Comparison of ENCODE assay signal across 7 mouse cellular contexts in genomic region chr11:70652029-70652883, GRCm38 (mm10). TPM values are rescaled to one million over a fixed set of nuclear protein-coding genes. Genes with fewer than 3 reads are reported as not detected.
DNase-seq lines count a peak whose midpoint lies in the region; ATAC-seq and TF ChIP-seq lines count a peak whose summit lies in the region.

No protein-coding gene starts in this region.

- H3K36me3 ChIP-seq in liver, embryonic 15.5 days (replicated peaks): peaks cover 44% of the 10 kb centered on the region

- H3K27ac ChIP-seq in bone marrow, adult 2 months (ENCODE audit: control insufficient read depth, insufficient read depth, low read depth, low read length, poor library complexity): peak overlapping the region; percentile 100
- H3K27ac ChIP-seq in liver, embryonic 15.5 days (replicated peaks): peak overlapping the region; percentile 99

- peak overlapping the region; percentile 99 for H3K4me2 ChIP-seq in liver, embryonic 15.5 days

- ATAC-seq in liver, embryonic 15.5 days (ENCODE audit: insufficient read depth): no peak
- ATAC-seq in monocyte, adult 5-6 weeks (replicated peaks; ENCODE audit: insufficient number of reproducible peaks, low FRiP score, low TSS enrichment, poor library complexity, severe bottlenecking): no peak

- WGBS in bone marrow, adult 2 months: 16% methylated on average over 12 of the region's 12 CpGs
- WGBS in liver, embryonic 15.5 days (ENCODE audit: insufficient replicate concordance): 29% methylated on average over 12 of the region's 12 CpGs

- peak overlapping the region; percentile 98 for H3K9ac ChIP-seq in liver, embryonic 15.5 days

- H3K4me3 ChIP-seq in bone marrow, adult 2 months (replicated peaks; ENCODE audit: control insufficient read depth, low read depth, low read length): peak overlapping the region; percentile 98
- peak overlapping the region; percentile 99 for H3K4me3 ChIP-seq in liver, embryonic 15.5 days (replicated peaks)

- no peak for TF ChIP-seq CTCF in bone marrow, adult 2 months (IDR thresholded peaks at IDR 0.05; ENCODE audit: control insufficient read depth, insufficient read depth, low read length)

- peaks cover 10% of the 10 kb centered on the region for H3K4me1 ChIP-seq in bone marrow, adult 2 months (ENCODE audit: control insufficient read depth, insufficient read depth, low read length)
- H3K4me1 ChIP-seq in liver, embryonic 15.5 days (replicated peaks): peaks cover 76% of the 10 kb centered on the region

- peaks cover 16% of the 10 kb centered on the region for H3K27me3 ChIP-seq in liver, embryonic 15.5 days

- no peaks in the 10 kb centered on the region for H3K9me3 ChIP-seq in liver, embryonic 15.5 days (replicated peaks)

- TF ChIP-seq POLR2A in bone marrow, adult 2 months (IDR thresholded peaks at IDR 0.05; ENCODE audit: borderline replicate concordance, control insufficient read depth, low read depth, low read length): no peak

- peak; percentile 8 for DNase-seq in layer of hippocampus, adult 11-12 months (ENCODE audit: low spot score)
- DNase-seq in layer of hippocampus, postnatal 36 days: no peak
- peak; percentile 53 for DNase-seq in forelimb bud, embryonic 11.5 days (ENCODE audit: low read depth, low spot score)
- peak; percentile 76 for DNase-seq in thymus, postnatal 14 days

RNA-seq across cellular contexts. Expression of gene Pfn1, which starts 2.2 kb away (rescaled TPM):
- total RNA-seq in layer of hippocampus, postnatal 36 days (2021): 100 to 1,000 TPM; 346 to 373 TPM
- 840 and 1,173 TPM in 2 replicates for polyA plus RNA-seq in bone marrow, adult 2 months (2011; ENCODE audit: insufficient read depth, insufficient read length, low replicate concordance, missing spikeins)
- 927 and 1,040 TPM in 2 replicates for polyA plus RNA-seq in liver, embryonic 15.5 days (2015; fragmentation: Nextera tagmentation; extraction: Ambion mirVana)
- 527 to 871 TPM (median 568 TPM) in 3 replicates for total RNA-seq in monocyte, adult 5-6 weeks (2017)

RNA-seq across cellular contexts. Expression of gene Eno3, which starts 4.7 kb away (rescaled TPM):
- total RNA-seq in layer of hippocampus, postnatal 36 days (2021): 1 to 10 TPM; 5.2 to 7.4 TPM
- polyA plus RNA-seq in bone marrow, adult 2 months (2011; ENCODE audit: insufficient read depth, insufficient read length, low replicate concordance, missing spikeins): 14.7 and 29.8 TPM in 2 replicates
- polyA plus RNA-seq in liver, embryonic 15.5 days (2015; fragmentation: Nextera tagmentation; extraction: Ambion mirVana): 10.8 and 18.2 TPM in 2 replicates
- 236 to 452 TPM (median 414 TPM) in 3 replicates for total RNA-seq in monocyte, adult 5-6 weeks (2017)

RNA-seq across cellular contexts. Expression of gene Slc25a11, which starts 5.0 kb away (rescaled TPM):
- total RNA-seq in layer of hippocampus, postnatal 36 days (2021): 100 to 1,000 TPM; 115 to 119 TPM
- polyA plus RNA-seq in bone marrow, adult 2 months (2011; ENCODE audit: insufficient read depth, insufficient read length, low replicate concordance, missing spikeins): 28.7 and 49.2 TPM in 2 replicates
- 70.3 and 79.4 TPM in 2 replicates for polyA plus RNA-seq in liver, embryonic 15.5 days (2015; fragmentation: Nextera tagmentation; extraction: Ambion mirVana)
- total RNA-seq in monocyte, adult 5-6 weeks (2017): 41.1 to 62.6 TPM (median 43.5 TPM) in 3 replicates

RNA-seq across cellular contexts. Expression of gene Rnf167, which starts 5.2 kb away (rescaled TPM):
- total RNA-seq in layer of hippocampus, postnatal 36 days (2021): 10 to 100 TPM; 85.6 to 88.0 TPM
- polyA plus RNA-seq in bone marrow, adult 2 months (2011; ENCODE audit: insufficient read depth, insufficient read length, low replicate concordance, missing spikeins): 125 and 265 TPM in 2 replicates
- 76.8 and 80.4 TPM in 2 replicates for polyA plus RNA-seq in liver, embryonic 15.5 days (2015; fragmentation: Nextera tagmentation; extraction: Ambion mirVana)
- 89.4 to 129 TPM (median 90.9 TPM) in 3 replicates for total RNA-seq in monocyte, adult 5-6 weeks (2017)

RNA-seq across cellular contexts. Expression of gene Gp1ba, which starts 13.3 kb away (rescaled TPM):
- not detected for total RNA-seq in layer of hippocampus, postnatal 36 days (2021)
- polyA plus RNA-seq in bone marrow, adult 2 months (2011; ENCODE audit: insufficient read depth, insufficient read length, low replicate concordance, missing spikeins): 8.6 and 28.3 TPM in 2 replicates
- 2.6 and 3.0 TPM in 2 replicates for polyA plus RNA-seq in liver, embryonic 15.5 days (2015; fragmentation: Nextera tagmentation; extraction: Ambion mirVana)
- 0.57 to 3.3 TPM in 2 of 3 replicates, not detected in the other for total RNA-seq in monocyte, adult 5-6 weeks (2017)

Comparison
In these comparisons a context has a peak if more than half of its experiments do, and no peak if none do; other contexts are left out.
1. DNase-seq: peak in layer of hippocampus, adult 11-12 months (single experiment), forelimb bud, embryonic 11.5 days (single experiment) and thymus, postnatal 14 days (single experiment); none in layer of hippocampus, postnatal 36 days (0 of 2).
2. RNA of gene Eno3, which starts 4.7 kb away (total RNA-seq): 236 to 452 TPM in monocyte, adult 5-6 weeks; 5.2 to 7.4 TPM in layer of hippocampus, postnatal 36 days; every median in the first group is over 10 times any median in the second.